Mouse (Mus musculus) erythroblast, adult 5-6 weeks (primary cell): ENCODE results near the gene Gabpb2. TPM values are rescaled to one million over a fixed set of nuclear protein-coding genes. Genes with fewer than 3 reads are reported as not detected.
A peak's percentile ranks its signal among the peaks of the same experiment; 100 is the strongest.

Experiments
- ATAC-seq: replicated peaks from 2 replicates; pipeline ENCODE4 v1.8.0; 2016; ENCODE audit warnings: moderate number of reproducible peaks, mild to moderate bottlenecking, moderate TSS enrichment, inconsistent platforms; ENCODE audit not compliant: poor library complexity, low FRiP score, severe bottlenecking
- total RNA-seq, 2 experiments: library from RNA; stranded (forward) in 1 of 2; stranded (reverse) in 1 of 2; fragments of 150-400 nt in 1 of 2; fragments of 200-764, 138-1000 nt in 1 of 2; gene quantifications; 2 replicates each; pipeline versions ENCODE4 v1.2.3 to v1.2.4; 2015 to 2017; ENCODE audit warnings: low replicate concordance in 2 of 2

Gabpb2 gene
- total RNA-seq, 2 experiments from 2014 or later, result 12.5 to 38.1 TPM

DNA sequence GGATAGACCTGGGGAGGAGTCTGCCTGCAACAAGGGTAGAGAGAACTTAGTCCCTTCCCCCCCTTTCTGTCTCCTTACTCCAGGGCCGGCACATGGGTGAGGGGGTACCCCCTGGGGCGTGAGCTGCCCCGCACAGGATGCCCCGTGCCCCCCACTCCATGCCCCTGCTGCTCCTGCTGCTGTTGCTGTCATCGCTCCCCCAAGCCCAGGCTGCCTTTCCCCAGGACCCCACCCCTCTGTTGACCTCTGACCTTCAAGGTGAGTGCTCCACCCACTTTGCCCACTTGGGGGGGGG, 53.5 kb downstream of the Gabpb2 start:
- no peak for ATAC-seq

DNA sequence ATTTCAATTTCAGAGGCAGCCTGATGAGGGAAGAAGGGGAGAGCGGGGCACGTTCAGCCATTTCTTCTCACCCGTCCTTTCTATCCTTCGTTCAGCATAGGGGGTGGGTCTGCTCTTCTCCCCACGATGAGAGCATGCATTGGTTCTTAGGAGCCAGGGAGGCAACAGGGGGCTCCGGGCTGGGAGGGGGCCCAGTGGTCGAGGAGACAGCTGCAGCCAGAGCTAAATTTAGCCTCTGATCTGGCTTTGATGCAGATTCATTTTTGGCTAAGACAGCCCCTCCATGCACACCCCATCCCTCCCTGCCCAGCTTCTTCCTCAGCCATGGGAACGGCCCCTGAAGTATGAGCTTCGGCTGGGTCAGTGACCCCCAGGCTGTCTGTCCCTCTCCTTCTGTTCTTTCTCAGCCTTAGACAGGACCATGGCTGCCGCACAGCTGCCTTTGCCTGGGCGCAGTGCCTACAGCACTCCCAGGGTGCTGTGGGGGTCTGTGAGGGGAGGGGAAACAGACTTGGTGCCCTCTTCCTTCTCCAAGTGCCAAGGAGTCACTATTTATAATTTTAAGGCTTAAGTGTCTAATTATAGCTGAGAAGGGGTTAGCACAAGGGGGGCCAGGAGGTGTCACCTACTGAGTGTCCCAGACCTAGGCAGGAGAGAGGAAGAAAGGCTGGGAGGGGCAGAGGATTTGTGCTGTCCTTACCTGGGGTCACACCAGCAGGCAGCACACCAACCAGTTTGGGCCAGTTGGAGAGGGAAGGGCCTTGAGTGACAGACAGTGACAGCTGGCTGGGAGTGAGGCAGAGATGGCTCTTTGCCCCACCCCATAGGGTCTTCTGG, 54.1 kb downstream of the Gabpb2 start:
- ATAC-seq, result no peak

DNA sequence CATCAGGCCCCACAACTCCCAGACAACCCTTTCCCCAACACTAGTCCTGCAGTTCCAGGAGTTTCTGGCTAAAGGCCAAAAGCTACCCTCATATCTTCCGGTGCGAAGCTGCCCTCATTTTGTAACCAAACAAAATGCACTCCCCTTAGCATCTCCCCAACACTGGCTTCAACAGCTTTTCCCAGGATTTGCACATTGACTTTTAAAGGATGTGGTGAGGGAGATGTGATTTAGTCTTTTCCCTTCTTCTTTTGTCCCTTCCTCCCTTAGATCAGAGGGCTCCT, 55.4 kb downstream of the Gabpb2 start:
- no peak for ATAC-seq

DNA sequence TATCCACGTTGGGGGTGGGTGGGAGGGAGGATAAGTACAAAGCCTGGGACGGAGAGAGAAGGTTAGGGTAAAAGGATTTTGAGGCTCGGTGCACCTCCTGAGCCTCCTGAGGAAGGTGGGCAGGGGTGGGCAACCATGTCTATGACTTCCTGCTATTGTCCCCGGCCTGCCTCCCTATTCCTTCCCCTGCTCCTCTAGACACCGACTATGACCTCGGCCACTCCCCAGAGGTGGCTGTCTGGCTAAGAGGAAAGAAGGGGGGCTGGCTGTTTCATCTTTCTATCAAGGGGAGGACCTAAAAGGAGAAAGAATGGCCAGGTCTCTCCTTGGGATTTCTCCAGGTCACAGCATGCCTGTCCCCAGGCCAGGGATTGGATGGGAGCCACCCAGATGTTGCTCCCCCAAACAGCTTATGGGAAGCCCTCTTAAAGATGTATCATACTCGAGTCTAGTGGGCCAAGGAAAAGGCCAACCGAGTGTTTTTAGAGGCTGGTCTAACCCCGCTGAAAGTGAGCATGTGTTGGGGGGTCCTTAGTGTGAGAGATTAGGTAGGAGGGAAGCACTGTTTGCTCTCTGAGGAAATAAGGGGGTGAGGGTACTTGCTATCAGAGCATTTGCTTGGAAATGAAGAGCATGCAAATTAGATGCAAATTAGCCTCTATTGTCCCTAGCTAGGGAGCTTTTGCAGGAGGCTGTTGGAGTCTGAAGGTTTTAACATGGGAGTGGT, 55.9 kb downstream of the Gabpb2 start:
- ATAC-seq, result no peak

DNA sequence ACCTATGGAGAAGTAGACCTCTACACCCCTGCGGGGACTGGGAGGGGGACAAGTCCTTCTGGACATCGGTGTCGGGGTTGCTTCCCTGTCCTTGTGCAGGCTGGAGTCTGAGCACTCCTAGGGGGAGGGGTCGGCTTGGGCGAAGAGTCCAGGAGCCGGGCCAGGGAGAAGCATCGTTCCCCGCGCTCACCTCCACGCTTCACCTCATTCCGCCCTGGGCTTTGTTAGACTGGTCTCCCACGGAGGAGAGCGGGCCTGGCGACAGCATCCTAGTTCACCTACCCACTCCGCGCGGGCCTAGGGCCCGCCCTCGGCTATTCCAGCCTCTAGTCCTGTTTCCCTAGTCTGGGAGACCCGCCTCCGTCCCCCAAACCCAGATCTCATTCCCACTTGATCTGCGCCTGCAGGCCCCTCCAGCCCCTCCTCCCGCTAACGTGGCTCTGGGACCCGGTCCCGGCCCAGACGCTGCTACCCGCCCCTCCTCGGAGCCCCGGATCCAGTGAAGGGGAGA, 56.6 kb downstream of the Gabpb2 start:
- ATAC-seq, result no peak

DNA sequence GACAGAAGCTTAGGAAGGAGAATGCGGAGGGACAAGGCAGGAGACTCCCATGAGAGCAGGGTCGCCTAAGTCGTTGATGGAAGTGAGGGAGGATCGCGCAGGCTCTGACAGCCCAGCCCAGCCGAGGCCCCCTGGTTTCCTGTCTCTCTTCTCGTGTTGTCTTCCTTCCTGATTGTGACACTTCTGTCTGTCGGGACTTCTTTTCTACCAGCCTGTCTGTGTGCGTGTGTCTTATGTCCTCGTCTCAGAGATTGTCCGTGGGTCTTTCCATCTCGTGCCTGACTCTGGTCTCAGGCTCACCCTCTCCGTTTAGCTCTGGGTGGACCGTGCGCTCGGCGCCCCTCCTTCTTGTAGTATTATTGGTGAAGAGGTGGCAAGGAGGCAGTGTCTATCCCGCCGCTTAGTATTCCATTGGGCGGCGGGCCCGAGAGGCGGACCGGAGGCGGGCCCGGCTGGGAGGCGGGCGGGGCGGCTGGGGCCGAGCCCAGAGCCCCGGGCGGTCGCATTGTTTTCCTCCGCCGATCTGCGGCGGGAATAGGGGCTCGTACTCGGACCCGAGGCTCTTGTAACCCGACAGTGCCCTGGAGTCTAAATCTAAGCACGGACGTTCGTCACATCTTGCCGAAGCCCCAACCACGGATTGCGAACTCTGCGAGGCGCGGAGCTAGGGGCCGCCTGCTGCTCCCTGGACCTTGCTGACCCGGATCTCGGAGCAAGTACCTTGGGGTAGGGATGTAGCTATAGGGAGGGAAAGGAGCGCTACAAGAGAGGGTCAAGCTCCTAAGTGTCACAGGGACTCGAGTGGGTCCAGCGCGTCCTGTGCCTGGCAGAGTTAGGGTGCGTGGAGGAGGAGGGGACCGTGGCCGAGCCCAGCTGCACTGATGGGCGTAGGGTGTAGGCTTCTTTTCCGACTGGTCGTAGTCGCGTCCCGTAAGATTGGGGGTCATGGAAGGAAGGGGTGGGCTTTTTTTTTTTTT, 57.4 kb downstream of the Gabpb2 start, which contains the start of gene Sema6c:
Sema6c (plus strand) TSS at position 471 of the 977 bp plus-strand sequence.
- ATAC-seq, result peak; percentile 97

DNA sequence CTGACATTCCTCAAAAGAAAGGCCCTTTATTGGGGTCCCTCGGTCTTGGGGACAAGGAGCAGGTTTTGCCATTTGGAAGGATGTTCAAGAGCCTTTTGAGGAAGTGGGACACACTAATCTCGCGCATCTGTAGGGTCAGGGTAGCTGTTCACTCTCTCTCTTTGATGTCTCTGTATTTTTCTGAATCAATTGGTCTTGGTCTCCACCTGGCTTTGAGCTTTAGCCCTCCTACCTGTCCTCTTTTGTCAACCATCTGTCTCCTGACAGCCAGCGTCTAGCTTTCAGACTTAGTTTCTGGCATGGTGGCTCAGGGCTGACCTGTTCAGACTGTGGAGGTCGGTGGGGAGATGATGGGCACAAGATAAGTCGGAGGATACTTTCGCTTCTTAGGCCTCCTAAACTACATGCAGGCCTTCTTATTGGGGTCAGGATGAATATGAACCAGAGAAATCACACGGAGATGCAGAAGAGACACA, 58.2 kb downstream of the Gabpb2 start:
- peak; percentile 17; the same call in 1 of the 2 replicates for ATAC-seq

DNA sequence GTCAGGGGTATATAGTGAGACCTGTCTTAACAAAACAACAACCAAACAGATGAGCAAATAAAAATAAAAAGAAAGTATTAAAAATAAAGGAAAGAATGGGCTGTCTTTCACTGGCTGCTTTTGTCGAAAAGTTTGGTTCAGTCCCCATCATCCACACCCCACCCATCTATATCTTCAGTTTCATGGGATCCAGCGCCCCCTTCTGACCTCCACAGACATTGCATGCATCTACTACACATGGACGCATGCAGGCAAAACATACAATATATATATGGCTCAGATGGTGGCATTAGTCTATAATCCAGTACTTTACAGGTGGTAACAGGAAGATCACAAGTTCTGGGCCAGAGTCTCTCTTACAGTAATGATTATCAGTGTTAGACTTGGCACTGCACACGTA, 63.8 kb downstream of the Gabpb2 start:
- ATAC-seq, result peak; percentile 83

DNA sequence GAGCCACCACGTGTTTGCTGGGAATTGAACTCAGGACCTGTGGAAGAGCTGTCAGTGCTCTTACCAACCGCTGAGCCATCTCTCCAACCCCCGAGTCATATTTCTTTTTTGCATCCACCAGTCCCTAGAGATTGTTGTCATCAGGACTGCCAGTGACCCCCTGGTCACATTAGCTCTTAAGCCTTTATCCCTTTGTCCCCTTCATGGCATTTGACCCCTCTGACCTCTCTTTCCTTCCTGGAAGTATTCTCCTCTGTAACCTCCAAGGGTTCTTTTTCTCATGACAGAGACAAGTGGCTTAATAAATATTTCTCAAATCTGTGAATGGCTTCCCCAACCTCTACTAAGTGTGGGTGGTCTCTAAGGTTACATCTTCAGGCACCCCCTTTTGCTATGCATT, 69.8 kb downstream of the Gabpb2 start:
- ATAC-seq, result no peak

DNA sequence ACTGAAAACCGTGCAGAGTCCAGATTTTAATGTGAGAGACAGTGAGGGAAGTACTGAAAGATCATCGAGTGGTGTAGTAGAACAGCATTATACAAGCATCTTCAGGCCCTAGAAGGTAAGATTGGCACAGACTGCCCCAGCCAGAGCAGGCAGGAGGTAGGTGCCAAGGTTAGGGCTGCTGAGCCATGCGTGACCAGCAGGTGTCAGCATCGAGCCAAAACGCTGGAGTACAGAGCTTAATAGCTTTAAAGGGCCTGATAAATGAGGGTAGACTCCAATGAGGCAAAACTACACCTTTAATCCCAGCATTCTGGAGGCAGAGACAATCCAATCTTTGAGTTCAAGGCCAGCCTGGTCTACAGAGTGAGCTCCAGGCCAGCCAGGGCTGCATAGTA, 75.1 kb downstream of the Gabpb2 start:
- ATAC-seq, result peak; percentile 88

DNA sequence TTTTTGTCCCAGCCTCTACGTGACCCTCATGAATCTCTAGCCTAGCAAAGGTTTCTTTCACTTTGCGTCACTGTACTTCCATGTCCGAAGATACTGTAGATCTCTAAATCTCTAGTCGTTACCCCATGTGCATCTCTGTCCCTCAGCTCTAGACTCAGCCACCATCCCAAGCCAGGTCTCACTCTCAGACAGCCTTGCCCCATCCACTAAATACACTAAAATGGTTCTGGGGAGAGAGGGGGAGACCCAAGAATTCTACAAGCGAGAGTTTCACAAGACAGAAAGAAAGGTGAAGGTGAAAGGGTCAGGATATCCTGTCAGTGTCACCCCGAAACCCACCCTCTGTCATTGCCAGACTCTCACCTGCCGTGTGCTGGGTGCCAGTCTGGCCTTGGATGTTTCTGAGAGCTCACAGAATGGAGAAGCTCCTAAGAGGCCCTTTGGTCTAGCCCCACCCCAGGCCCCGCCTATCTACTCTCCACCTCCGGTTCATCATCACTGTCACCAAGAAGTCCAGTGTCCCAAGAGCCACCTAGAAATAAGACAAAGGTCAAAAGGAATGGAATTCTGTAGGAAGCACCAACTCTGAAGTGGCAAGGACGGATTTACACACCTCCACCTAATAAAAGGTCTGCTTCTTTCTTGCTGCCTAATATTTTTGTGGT, 75.6 kb downstream of the Gabpb2 start, which contains the start of gene Tnfaip8l2:
Tnfaip8l2 (minus strand) TSS at position 409 of the 665 bp plus-strand sequence.
- ATAC-seq, result peak; percentile 81

DNA sequence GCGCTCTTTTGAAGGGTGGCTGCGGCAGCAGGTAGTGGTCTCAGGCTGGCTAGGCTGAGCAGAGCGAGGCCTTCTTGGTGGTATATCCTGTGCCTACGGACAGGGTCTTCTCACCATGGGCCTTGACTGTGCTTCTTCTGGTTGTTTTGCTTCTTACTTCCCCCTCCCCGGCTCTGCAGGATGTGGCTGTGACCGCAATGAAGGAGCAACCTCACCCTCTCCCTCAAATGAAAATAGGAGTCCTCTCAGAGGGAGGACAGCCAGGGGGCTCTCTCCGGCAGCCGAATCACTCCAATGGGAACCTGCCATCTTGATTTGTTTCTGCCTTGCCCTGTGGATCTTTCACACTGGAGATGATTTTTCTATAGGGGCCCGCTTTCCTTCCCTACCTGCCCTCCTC, 76.2 kb downstream of the Gabpb2 start:
- ATAC-seq, result no peak

DNA sequence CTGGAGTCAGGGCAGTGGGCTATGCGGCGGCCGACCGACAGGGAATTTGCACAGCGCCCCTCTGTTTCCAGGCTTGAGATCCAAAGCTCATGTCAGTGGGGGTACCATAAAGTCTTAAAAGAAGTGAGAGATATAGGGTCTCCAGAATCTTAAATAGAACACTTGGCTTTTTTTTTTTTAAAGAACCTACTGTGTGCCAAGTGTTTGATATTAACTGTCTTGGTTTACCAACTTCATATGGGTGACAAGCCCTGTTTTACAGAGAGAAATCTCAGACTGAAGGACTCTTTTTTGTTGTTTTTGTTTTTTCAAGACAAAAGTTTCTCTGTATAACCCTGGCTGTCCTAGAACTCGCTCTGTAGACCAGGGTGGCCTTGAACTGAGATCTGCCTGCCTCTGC, 76.9 kb downstream of the Gabpb2 start:
- no peak for ATAC-seq

DNA sequence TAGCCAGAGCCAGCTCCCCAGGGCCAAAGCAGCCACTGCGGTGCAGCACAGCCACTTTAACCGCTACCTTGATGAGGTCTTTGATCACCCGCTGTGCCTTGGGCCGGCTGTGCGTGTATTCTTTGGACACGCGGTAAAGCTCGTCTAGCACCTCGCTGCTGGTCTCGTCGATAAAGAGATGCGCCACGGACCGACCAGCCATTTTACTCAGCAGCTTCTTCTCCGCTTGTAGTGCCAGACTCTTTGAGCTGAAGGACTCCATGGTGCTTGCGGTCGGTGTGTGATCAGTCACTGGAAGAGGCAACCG, 77.5 kb downstream of the Gabpb2 start:
- no peak for ATAC-seq

DNA sequence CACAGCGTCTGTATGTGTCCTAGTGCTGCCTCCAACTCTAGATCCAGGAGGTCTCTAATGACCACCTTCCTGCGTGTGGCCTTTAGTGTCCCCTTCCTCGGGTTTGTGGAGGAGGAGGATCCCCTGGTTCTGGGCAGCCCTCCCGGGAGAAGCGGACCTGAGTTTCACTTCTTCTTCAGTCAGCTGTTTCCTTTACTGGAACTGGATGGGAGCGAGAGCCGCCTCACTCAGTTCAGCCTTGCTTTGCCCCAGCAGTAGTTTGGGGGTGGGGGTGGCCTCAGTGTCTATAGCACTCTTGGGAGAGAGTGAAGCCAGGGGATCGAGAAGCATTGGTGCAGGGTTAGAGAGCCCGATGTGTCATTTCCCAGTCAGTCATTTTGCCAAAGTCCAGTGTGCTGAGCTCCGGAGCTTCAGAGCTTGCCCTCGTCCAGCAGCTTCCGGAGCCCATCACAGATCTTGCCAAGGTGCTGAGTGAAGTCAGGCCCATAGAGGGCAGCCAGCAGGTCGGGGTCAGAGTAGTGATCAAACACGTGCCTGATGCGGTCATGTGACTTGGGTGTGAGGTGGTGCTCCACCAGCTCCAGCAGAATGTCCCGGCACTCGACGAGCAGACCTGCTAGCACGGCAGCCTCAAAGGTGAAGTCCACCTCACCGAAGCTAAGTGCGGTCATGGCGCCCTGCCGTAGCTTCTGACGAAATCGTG, 78.0 kb downstream of the Gabpb2 start:
- ATAC-seq, result no peak

DNA sequence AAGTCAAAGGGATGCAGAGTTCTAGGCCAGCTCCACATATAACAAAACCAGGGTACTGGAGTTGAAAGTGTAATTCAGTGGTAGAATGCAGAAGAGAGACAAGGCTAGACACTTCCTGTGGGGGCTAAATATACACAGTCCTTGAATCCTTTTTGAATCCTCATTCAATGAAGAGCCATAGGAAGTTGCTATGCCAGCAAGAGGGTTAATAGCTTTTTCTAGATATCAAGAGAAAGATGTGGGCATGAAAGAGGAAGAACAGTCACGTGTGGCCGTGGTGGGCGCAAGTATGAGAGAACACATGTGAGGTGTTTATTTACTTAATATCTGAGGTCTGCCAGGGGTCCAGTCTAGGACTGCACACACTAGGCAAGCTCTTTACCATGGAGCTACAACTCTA, 81.4 kb downstream of the Gabpb2 start:
- ATAC-seq, result no peak

DNA sequence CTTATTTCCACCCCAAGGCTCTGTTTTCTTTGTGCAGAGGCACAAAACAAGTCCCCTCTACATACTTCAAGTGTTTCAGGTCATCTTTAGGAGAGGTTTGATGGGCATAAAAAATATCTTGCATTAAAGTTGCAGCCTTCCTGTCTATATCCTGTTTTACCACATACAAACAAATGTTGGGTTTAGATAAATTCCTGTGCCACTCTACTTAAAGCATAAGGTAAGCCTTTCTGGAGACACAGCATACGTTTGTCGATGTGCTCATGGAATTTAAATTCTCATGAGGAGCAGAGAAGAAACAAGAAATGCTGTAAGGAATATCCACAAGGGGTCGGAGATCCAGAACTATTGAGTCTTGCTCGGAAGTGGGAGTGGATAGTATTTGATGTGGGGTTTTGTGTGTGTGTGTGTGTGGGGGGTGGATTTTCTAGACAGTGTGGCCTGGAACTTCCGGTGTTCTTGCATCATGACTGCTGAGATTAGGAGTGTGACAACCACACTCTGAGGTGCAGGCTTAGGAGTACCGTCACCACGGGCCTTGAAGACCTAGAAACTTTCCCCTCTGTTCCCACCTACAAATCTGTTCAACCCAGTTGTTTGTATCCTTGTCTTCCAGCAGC, 82.2 kb downstream of the Gabpb2 start:
- no peak for ATAC-seq

DNA sequence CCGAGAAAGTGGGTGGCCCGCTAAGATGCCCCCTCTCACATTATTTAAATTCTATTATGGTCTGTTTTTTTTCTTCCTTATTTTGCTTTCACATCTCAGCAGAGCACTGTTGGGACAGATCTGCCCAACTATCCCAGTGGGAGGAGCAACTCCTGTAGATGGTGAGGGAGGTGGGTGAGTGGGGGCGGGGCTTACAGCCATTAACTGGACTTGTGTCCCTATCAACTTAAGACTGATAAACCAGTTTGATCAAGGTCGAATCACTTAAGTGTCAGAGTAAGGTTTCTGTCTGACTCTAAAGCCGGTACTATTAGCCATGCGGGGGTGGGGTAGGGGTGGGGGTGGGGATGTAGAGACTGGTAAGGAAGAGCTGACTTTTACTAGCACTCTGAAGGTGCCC, 82.7 kb downstream of the Gabpb2 start:
- ATAC-seq, result peak; percentile 52

DNA sequence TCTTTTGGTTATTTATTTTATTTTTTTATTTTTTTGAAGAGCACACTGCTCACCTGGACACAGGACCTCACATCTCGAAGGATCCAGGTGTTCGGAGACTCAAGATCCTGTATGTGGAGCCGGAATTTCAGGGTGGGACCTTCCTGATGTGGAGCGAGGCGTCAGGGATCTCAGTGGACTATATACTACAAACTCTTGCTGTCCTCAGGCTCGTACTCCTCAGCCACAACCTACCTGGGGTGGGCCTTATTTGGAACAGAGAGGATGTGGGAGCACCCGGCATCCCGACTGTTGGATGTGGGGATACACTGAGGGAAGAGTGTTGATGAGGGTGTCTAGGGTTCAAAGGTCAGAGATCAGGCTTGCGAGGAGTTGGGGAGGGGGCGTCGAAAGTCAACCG, 83.6 kb downstream of the Gabpb2 start:
- ATAC-seq, result peak; percentile 56
